Mouse (Mus musculus): ENCODE measurements around the gene Mrpl34.
"Not testable (repeated sequence)": the region's sequence is repeated elsewhere in the genome, so short reads cannot be mapped to it uniquely, and the experiment has no call there.

The Mrpl34 gene

DNA sequence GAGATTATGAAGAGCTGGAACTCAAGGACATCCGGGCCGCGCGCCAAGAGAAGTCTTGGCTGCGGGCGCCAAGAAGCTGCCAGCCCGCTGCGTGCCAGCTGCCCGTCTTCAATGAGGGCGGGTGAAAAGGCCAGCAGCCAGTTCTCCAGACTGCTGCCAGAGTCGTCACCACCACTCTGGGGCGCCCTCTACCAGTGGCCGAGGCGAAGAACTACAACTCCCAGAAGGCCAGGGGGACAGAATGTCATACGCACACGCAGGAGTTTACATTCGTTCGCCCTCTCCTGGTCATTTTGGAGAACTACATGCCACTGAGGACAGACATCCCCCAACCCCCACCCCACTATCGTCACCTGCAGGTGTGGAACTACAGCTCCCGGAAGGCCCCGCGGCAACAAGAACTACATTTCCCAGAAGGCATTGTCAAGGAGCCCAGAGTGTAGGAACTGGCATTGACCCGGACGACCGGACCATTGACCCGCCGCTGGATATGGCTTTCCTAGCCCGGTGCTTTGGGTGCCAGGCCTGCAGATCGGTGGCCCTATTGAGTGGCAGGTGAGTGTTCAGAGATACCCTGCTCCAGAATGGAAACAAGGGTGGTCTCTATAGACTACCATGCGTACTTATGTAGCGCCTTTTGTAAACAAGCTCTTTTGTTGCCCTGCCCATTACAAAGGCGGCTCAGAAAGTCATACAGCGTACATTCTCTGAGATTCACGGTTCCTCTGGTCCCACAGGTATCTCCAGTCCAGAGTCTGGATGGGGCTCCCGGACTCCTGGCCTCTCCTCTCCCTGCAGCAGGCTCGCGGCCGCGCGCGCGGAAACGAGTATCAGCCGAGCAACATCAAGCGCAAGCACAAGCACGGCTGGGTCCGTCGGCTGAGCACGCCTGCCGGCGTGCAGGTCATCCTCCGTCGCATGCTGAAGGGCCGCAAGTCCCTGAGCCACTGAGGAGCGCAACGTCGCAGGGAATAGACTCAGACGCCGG, at the start of gene Mrpl34:
Gene Mrpl34 (plus strand): TSS at position 447 of the 988 bp plus-strand sequence.
- DNase-seq (ENCODE audit: low spot score in 2 of 2): peak; percentile 97 to 100

DNA sequence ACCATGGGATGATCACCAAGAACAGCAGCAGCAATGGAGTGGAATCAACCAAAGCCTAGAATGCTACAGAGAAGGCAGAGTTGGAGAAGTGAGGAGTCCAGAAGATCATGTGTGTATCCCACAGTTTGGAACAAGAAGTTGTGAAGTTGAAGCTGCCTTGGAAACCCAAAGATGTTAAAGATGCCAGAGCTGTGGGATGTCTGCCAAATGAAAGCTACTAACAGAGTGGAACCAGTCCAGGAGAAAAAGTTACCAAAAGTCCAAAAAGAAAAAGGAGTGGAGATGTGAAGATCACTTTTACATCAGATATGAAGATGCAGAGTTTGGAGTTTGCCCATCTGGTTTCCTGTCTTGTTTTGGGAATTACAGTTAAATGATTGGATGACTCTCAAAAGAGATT, 42.6 kb upstream of the Mrpl34 start:
- DNase-seq (ENCODE audit: low spot score in 2 of 2): no peak

DNA sequence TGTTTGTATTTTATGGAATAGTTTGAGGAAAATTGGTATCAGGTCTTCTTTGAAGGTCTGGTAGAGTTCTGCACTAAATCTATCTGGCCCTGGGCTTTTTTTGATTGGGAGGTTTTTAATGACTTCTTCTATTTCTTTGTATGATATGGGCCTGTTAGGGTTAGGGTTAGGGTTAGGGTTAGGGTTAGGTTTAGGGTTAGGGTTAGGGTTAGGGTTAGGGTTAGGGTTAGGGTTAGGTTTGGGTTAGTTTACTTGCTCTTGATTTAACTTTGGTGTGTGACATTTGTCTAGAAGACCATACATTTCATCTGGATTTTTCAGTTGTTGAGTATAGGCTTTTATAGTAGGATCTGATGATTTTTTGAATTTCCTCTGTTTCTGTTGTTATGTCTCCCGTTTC, 31.8 kb upstream of the Mrpl34 start:
- DNase-seq (ENCODE audit: low spot score in 2 of 2): not testable (repeated sequence)

DNA sequence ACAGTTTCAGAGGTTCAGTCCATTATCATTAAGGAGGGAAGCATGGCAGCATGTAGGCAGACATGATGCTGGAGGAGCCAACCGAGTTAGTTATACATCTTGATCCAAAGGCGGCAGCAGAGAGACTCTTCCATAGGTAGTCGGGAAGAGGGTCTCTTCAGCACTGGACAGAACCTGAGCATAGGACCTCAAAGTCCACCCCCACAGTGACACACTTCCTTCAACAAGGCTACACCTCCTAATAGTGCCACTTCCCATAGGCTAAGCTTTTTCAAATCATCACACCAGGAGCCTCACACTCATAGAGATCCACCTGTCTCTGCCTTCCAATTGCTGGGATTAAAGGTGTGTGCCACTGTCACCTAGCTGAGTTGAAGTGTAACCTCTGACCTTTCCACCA, 27.7 kb upstream of the Mrpl34 start:
- no peak for DNase-seq (ENCODE audit: low spot score in 2 of 2)

DNA sequence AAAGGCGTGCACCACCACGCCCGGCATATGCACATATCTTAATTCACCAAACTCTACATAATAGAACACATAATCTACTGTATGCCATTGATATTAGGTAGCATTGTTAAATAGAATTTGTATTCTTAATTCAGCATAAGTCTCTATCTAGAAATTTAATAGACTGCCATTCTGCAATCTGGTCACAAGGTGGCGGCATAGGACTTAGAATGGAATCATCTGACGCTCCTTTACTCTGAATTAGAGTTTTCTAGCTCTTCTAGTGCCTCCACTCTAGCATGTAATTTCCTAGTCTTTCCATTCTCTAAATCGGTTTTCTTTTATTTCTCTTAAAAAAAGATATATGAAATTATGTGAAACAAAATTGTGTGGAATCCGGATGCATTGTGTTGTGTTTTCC, 23.4 kb upstream of the Mrpl34 start:
- peak in 1 of 2 experiments; percentile 54 for DNase-seq (ENCODE audit: low spot score in 2 of 2)

DNA sequence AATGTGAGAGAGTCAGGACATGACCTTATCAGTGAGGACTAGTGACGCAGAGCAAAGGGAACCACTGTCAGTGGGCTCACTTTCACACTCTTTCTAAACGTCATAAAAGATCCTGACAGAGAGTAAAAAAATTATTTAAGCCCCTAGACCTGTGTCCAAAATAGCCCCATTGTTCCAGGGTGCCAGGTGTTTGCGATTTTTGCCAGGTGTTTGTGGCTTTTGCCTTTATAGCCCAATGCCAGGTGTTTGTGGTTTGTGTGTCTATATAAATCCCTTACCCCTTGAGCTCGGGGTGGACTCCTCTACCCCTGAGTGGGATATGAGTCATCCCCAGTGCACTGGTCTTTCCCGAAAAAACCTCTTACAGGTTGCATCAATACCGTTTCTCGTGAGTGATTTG, 19.7 kb upstream of the Mrpl34 start:
- no peak for DNase-seq (ENCODE audit: low spot score in 2 of 2)

DNA sequence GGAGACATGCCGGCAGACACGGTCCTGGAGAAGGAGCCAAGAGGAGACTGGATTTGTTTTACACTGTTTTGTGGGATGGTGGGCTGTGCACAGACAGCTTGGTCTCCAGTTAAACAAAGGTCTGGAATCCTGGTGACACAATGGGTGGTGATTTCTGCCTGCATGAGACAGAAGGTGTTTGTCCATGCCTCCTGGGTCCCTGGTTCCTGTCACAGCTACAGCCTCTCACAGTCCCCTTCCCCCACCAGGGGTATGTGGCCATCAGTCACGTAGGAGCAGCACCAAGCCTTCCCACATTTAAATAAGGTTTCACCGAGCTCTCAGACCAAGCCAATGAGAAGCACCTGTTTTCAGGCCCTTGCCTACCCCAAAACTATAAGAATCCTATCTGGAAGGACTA, 13.4 kb upstream of the Mrpl34 start:
- no peak for DNase-seq (ENCODE audit: low spot score in 2 of 2)

DNA sequence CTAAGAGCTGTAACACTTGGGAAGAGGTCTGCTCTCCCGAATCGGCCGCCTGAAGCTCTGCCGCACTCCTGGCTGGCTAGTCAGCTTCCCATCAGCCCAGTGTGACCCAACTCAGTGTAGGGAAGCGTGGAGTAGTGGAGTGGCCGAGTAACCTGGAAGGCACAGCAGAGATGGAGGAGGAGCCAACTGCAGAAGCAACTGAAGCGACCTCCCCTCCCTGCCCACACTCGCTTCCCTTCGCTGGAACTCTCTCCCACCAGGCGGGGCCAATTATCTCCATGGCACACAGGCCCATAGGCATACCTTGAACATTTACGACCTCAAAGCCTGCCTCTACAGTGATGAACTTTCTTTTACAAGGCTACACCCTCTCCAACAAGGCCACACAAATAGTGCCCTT, 13.0 kb upstream of the Mrpl34 start:
- DNase-seq (ENCODE audit: low spot score in 2 of 2): no peak

DNA sequence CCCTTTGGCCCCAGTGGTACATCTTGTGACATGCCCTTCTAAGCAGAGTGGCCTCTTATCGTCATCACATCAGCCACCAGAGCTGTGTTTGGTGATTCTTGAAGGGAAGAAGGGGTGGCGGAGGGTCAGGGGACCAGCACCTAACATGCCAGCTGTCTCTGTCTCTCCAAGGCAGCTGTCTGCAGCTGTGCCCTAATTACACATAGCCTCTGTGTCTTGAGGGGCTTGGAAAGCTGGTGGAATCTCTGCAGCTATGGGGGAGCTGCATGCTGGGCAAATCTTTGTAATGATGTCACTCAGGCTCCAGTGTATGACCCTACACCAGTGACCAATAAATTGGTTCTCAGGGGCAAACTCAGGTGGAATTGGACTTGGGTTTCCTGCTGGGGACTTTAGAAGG, 12.1 kb upstream of the Mrpl34 start:
- no peak for DNase-seq (ENCODE audit: low spot score in 2 of 2)

DNA sequence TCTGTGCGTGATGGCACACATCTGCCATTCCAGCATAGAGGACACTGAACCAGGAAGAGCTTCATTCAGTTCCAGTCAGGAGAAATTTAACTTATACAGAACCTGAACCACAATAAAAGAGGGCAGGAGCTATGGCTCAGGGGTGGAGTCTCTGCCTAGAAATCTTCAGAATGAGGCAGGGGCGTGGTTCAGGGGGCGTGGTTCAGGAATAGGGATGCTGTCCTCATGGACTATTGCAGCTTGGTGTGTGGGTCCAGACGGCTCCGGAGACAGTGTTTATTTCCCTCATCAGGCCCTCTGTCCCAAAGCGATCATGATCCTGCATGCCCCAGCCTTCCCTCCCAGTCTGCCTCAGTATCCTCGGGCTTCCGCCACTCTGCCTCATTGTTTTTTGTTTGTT, 10.1 kb upstream of the Mrpl34 start:
- DNase-seq (ENCODE audit: low spot score in 2 of 2): no peak

DNA sequence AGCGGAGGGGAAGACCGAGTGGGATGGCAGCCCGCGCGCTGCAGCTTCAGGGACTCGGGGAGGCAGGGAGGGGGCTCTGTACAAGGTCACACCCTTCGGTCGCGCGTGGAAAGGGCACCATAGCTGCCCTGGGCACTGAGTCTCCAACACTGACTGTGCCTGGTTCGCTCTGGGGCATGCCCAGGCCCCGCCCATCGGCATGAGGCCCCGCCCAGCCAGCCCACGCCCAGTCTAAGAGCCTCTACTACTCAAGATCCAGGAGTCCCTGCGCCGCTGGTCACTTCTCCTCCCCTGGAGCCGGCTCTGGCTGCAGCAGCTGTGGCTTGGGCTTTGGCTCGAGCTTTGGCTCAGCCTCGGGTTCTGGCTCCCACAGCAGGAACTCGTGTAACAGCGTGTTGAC, 7.9 kb upstream of the Mrpl34 start:
- DNase-seq (ENCODE audit: low spot score in 2 of 2): no peak

DNA sequence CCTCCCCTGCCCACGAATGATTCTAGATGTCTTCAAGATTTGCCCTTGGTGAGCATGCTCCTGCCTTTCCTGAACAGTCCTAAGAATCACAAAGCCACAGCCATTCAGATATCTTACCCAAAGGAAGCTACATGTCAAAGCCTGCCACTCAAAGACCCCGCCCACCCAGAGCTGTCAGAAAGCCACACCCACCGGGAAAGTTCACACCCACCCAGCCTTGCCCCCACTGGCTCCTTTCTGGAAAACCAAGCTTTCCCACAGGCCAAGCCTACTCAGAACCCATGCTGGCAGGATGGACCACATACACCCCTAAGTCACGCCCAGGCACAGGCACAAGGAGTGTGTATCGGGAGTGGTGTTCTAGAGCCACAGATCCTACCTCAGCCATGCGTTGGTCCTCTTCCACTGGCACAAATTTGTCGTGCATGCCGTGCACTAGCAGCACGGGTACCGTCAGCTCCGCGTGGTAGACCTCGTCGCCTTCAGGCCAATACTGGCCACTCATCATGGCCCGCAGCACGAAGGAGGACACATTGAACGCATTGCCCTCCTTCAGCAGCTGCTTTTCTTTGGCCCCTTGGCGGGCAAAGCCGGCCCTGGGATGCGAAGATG, 7.0 kb upstream of the Mrpl34 start:
- no peak for DNase-seq (ENCODE audit: low spot score in 2 of 2)

DNA sequence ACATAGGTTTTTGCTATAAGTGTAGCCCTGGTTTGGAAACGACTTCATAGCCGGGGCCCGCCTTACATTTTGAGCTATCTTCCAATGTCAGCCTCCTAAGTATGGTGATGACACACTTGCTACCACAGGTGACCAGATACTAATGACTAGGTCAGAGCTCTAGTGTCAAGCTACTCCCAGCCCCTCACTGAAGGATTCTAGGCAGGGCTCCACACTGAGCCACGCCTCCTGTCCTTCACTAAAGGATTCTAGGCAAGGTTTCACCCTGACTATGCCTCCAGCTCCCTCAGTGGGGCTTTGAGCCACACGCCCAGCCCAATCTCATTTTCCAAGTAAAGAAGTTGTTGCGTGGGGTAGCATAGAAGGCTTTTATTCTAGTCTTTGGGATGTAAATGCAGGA, 4.0 kb upstream of the Mrpl34 start:
- DNase-seq (ENCODE audit: low spot score in 2 of 2): no peak

DNA sequence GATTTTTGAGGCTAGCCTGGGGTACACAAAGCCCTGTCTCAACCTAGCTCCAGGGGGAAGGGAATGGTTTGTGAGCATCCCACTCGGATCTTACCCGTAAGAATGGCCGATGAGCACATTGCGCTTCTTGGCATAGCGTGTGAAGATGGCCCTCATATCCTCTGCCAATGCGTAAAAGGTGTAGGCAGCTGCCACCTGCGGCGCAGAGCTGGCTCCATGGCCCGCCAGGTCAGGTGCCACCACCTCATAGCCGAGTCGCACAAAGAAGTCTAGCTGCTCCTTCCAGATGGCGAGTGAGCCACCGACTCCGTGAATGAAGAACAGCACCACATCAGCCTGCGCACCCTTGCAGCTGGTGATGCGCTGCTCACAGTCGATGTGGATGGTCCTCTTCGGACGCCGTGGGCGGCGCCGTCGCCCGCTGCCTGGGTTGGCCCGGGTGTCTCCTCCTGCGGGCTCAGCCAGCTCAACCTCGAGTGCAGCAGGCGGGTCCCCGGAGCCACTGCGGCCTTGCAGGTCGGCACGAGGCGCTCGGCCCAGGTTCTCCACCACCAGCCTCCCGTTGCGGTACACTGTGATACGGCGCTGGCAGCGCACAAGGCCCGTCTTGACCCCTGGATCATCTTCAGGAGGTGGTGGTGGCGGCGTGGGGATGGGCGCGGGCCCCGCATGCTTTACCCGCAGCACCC, 3.5 kb upstream of the Mrpl34 start:
- no peak for DNase-seq (ENCODE audit: low spot score in 2 of 2)

DNA sequence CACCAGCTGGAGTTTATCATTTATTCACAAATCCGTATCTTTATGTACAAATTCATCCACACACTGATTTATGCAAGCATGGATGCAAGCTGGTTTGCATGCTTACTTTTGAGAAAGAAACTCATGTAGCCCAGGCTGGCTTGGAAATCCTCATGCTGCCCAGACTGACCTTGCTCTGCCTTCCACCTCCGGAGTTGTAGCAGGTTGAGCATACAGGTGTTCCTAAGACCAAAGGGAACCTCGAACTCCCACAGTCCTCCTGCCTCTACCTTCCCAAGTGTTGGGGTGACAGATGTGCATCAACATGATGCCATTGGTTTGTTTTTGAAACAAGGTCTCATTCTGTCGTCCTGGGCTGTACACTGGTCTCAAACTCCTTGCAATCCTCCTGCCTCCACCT, 2.6 kb upstream of the Mrpl34 start:
- no peak for DNase-seq (ENCODE audit: low spot score in 2 of 2)

DNA sequence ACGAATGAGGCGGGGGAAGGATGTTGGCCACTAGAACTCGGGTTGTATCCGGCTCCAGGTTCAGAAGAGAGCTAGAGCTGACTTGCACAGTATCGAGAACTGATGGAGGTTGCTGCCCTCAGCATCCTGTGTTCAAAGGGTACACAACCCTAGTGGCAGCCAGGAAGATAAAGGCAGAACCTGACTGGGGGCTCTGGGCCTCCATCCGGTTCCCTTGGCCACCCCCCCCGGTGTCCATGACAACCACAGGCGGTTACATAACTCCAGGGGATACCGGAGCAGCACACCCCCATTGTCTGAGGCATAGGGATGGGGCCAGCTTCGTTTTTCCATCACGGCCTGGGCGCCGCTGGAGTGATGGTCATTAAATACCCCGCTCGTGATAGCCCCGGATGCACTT, 2.0 kb upstream of the Mrpl34 start:
- DNase-seq (ENCODE audit: low spot score in 2 of 2): peak; percentile 68 to 72

DNA sequence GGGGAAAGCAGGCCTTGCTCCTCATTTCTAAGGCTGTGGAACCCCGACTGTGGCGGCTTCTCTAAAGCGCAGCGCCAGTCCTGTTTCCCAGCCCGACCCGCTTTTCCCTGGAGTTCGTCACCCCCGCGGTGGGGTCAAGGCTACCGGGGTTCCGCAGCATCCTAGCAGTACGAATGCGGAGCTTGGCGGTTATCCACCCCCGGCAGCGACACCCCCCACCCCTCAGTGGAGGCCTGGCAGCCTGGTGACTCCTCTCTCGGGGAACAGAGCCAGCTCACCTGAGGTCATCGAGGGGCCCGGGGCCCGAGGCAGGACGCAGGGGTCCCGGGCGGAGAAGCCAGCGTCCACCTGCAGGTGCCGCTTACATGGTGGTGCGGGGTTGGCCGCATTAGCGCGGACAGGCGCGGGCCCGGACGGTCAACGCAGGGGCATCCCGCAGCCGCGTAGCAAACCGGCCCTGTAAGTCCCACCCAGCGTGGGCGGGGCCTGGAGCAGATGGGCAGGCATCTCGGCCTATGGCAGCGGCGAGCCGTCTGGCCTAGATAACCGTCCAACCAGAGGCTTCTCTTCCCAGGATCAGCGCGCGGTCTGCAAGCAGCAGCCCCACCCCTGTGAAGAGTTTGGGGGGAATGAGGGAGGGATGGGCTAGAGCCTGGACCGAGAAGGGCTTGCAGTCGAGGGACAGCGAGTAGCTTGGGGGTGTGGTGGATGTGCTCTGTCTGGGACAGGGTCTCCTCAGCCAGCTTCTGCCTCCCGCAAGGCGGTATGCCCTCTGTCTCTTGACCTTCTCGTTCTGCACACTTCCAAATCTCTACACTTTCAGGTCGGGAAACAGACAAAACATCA, 1.3 kb upstream of the Mrpl34 start, which contains the start of gene Abhd8:
Gene Abhd8 (minus strand): TSS at position 468 of the 846 bp plus-strand sequence.
- peak; percentile 99 for DNase-seq (ENCODE audit: low spot score in 2 of 2)

DNA sequence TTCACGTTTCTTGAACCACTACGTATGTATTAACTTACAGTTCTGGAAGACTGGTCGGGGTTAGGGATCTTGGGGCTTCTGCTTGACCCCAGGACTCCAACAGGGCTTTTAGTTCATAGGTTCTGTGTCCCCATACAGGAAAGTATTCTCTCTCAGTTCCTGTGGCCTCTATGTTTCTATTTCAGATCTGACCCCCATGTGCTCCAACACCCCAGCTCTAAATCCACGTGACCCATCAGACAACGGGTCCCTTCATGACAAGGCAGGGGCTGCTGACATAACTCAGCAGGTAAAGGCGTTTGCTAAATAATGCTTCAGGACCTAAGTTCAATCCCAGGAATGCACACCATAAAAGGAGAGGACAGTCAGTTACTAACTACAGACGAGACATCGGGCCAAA, 974 bp downstream of the Mrpl34 start:
- DNase-seq (ENCODE audit: low spot score in 2 of 2): no peak

DNA sequence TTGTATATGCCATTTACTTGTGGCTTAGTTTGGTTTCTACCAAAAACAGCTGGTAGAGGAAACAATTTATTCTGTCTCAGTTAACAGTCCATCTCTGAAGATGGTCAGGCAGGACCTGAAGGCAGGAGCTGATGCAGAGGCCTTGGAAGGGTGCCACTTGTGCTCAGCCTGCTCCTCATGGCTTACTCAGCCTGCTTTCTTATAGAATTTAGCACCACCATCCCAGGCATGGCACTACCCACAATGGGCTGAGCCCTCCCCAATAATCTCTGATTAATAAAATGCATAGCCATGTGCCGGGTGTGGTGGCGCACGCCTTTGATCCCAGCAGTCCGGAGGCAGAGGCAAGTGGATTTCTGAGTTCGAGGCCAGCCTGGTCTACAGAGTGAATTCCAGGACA, 1.4 kb downstream of the Mrpl34 start:
- no peak for DNase-seq (ENCODE audit: low spot score in 2 of 2)

DNA sequence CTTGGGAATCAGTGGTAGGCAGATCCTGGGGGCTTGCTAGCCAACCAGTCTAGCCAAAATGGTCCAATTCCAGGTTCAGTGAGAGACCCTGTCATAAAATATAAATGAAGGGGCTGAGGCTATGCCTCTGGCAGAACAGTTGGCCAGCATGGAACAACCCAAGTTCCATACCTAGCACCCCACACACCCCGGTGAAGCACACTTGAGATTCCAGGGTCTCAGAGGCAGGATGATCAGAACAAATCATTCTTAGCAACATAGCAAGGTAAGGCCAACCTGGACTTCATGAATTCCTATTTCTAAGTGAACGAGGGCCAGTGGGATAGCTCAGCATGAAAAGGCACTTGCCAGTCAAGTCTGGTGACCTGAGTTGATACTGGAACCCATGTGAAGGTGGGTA, 2.4 kb downstream of the Mrpl34 start:
- no peak for DNase-seq (ENCODE audit: low spot score in 2 of 2)

DNA sequence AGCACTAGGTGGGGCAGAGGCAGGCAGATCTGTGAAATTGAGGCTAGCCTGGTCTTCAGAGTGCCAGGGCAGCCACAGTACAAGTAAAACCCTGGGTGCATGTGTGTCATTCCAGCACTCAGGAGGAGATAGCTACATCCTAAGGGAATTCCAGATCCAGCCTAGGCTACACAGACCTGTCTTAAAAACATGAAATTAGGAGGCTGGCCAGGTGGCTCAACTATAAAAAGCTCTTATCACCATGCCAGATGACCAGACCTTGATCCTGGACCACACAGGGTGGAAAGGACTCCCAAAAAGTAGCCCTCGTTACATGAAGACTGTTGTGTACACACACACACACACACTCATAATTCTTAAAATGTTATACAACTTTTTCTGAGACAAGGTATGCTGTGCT, 3.2 kb downstream of the Mrpl34 start:
- no peak for DNase-seq (ENCODE audit: low spot score in 2 of 2)

DNA sequence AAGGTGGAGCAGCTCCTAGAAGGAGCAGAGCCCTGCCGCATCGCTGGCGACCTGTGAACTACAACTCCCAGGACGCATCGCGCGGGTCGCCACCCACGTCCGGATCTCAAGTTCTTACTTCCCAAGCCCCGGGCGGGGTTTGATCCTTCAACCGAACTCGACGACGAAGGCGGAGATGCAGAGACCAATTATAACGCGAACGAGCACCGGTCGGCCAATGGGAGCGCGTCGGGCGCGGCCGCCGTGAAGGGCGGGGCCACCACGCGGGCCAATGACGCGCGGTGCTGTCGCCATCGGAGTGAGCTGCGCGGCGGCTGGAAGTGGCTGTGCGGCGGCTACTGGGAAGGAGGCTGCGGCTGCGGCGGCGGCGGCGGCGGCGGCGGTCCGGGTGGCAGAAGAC, 4.2 kb downstream of the Mrpl34 start, which contains the start of gene Dda1:
Gene Dda1 (plus strand): TSS at position 284 of the 400 bp plus-strand sequence.
- DNase-seq (ENCODE audit: low spot score in 2 of 2): peak; percentile 97 to 99

Measured in frontal cortex, postnatal 36 days (tissue).